Mouse (Mus musculus): Measurements from ENCODE around the gene Tmem37. TPM values are rescaled to one million over a fixed set of nuclear protein-coding genes. Genes with fewer than 3 reads are reported as not detected.

Gene Tmem37
- polyA plus RNA-seq, 1 experiment from 2014 or later: 94.7 TPM

DNA sequence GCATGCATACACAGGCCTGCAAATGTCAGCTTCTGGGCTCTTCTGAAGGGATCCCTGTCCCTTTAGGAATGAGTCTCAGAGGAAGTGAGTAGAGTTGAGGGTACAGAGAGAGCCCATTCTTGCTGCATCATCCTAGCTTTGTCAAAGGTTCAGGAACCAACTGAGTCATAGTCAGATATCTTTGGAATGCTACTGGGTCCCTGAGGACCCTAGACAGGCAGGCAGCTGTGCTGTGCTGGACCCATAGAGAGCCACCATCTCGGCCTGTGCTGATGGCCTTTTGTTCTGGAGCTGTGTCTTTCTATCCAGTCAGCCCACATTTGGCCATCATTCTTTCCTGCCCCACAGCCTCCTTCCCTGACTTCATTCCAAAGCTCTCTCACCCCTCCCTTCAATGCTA lies 39.1 kb downstream of the Tmem37 start:
- Histone ChIP-seq H3K27ac (ENCODE audit: low read length) (no peak overlapping the region), H3K4me2 (ENCODE audit: low read depth, low read length) (no peak overlapping the region), H3K27me3 (ENCODE audit: control insufficient read depth, insufficient read depth, low read depth, low read length) (no peaks in the 10 kb centered on the region), H3K4me3 (ENCODE audit: low read depth, low read length) (no peak overlapping the region), H3K36me3 (ENCODE audit: control insufficient read depth, insufficient read depth) (no peaks in the 10 kb centered on the region), H3K4me1 (ENCODE audit: control insufficient read depth, low read depth, low read length) (peaks cover 6% of the 10 kb centered on the region; the same call in 1 of the 2 replicates), H3K9me3 (replicated peaks; ENCODE audit: control insufficient read depth, low read length) (no peaks in the 10 kb centered on the region), H3K9ac (ENCODE audit: low read depth, low read length) (no peak overlapping the region)
- 52% methylated on average over 1 of the region's 1 CpGs for WGBS (ENCODE audit: insufficient replicate concordance)
- ATAC-seq (ENCODE audit: low read depth): no peak

DNA sequence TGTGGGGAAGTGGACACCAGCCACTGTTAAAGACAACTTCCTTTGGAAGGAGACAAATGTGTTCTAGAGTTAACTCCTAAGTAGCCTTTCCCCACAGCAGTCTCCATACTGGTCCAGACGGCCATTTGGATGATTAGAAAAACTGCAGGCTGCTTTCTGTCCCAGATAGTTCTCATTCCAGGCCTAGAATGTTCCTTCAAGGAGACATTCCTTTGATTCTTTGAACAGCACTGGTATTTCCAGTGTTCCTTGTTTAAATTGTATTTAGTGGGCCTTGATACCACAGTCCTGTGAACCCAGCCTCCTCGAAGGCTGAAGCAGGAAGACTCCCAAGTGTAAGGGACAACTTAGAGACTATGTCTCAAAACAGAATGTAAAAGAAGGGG lies 40.4 kb downstream of the Tmem37 start:
- Histone ChIP-seq H3K4me3 (ENCODE audit: low read depth, low read length) (no peak overlapping the region), H3K4me1 (ENCODE audit: control insufficient read depth, low read depth, low read length) (peaks cover 6% of the 10 kb centered on the region; the same call in 1 of the 2 replicates), H3K36me3 (ENCODE audit: control insufficient read depth, insufficient read depth) (no peaks in the 10 kb centered on the region), H3K9me3 (replicated peaks; ENCODE audit: control insufficient read depth, low read length) (no peaks in the 10 kb centered on the region), H3K27me3 (ENCODE audit: control insufficient read depth, insufficient read depth, low read depth, low read length) (no peaks in the 10 kb centered on the region), H3K27ac (ENCODE audit: low read length) (no peak overlapping the region), H3K4me2 (ENCODE audit: low read depth, low read length) (no peak overlapping the region), H3K9ac (ENCODE audit: low read depth, low read length) (no peak overlapping the region)
- WGBS (ENCODE audit: insufficient replicate concordance): 57% methylated on average over 2 of the region's 2 CpGs
- no peak for ATAC-seq (ENCODE audit: low read depth)

DNA sequence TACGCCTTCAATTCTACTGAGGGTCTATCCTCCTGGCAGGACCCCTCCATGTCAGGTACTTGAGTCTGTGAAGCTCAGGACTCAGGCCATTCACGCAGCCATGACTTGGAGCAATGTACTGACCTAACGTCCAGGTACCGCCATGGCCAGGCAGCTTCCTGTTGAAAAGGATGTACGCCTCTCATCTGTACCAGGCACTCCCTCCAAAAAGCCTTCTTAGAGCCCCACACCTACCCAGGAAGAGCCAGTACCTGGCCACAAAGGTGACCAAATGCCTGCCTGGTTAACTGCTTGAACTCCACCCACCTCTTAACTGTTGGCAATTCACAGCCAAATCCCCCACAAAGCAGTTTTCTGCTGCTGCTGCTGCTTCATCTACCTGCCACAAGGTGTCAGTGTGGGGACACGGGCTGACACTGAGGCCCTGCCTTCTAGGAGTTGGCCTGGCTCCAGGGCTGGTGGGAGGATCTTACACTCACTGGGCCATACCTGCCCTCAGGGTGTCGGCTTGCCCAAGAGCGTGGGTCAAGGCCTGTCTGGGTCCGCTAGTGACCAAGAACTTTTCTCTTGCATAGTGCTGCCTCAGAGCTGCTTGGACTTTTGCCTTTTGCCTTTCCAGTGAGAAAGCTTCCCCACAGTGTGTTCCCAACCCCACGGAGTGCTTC lies 40.9 kb downstream of the Tmem37 start:
- H3K27ac ChIP-seq (ENCODE audit: low read length): no peak overlapping the region
- peaks cover 6% of the 10 kb centered on the region; the same call in 1 of the 2 replicates for H3K4me1 ChIP-seq (ENCODE audit: control insufficient read depth, low read depth, low read length)
- no peaks in the 10 kb centered on the region for H3K36me3 ChIP-seq (ENCODE audit: control insufficient read depth, insufficient read depth)
- H3K27me3 ChIP-seq (ENCODE audit: control insufficient read depth, insufficient read depth, low read depth, low read length): no peaks in the 10 kb centered on the region
- no peak overlapping the region for H3K4me3 ChIP-seq (ENCODE audit: low read depth, low read length)
- ATAC-seq (ENCODE audit: low read depth): peak; percentile 80
- no peak overlapping the region for H3K9ac ChIP-seq (ENCODE audit: low read depth, low read length)
- H3K9me3 ChIP-seq (replicated peaks; ENCODE audit: control insufficient read depth, low read length): no peaks in the 10 kb centered on the region
- H3K4me2 ChIP-seq (ENCODE audit: low read depth, low read length): no peak overlapping the region
- 32% methylated on average over 10 of the region's 10 CpGs for WGBS (ENCODE audit: insufficient replicate concordance)

DNA sequence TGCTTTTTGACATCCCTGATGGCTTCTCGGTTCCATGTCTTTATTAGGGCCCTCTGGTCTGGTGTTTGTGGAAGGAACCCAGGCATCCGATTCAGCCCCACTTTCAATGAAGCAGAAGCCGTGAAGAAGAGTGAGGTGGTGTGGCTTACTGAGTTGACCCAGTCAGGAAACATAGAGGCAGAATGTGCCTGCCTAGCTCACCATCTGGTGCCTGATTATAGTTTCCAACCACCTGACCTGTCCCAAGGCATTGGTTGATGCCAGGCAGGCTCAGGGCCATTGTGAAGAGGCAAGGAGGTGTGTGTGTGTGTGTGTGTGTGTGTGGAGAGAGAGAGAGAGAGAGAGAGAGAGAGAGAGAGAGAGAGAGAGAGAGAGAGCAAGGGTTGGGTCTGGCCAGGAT lies 43.4 kb downstream of the Tmem37 start:
- Histone ChIP-seq H3K27me3 (ENCODE audit: control insufficient read depth, insufficient read depth, low read depth, low read length) (no peaks in the 10 kb centered on the region), H3K4me2 (ENCODE audit: low read depth, low read length) (no peak overlapping the region), H3K4me3 (ENCODE audit: low read depth, low read length) (no peak overlapping the region), H3K36me3 (ENCODE audit: control insufficient read depth, insufficient read depth) (no peaks in the 10 kb centered on the region), H3K9me3 (replicated peaks; ENCODE audit: control insufficient read depth, low read length) (no peaks in the 10 kb centered on the region), H3K4me1 (ENCODE audit: control insufficient read depth, low read depth, low read length) (peaks cover 6% of the 10 kb centered on the region; the same call in 1 of the 2 replicates), H3K27ac (ENCODE audit: low read length) (no peak overlapping the region), H3K9ac (ENCODE audit: low read depth, low read length) (no peak overlapping the region)
- ATAC-seq (ENCODE audit: low read depth): no peak
- WGBS (ENCODE audit: insufficient replicate concordance): 46% methylated on average over 3 of the region's 3 CpGs

DNA sequence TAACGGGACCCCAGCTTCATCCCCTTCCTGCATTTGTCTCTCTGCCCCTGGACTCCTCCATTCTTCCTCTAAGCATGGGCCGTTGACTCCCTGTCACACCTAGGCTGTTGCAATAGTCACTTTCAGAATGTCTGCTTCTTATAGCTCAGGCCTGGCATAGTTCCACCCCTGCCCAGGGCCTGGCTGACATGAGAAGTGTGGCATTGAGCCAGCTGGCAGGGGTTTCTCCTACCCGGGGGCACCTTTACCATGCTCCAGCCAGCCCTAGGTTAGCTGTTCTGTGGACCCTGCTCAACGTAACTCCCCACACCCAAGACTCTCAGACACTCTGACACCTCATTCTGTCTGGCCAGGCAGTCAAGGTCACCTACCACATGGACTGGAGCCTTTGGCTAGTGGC lies 46.2 kb downstream of the Tmem37 start:
- Histone ChIP-seq H3K4me2 (ENCODE audit: low read depth, low read length) (no peak overlapping the region), H3K4me3 (ENCODE audit: low read depth, low read length) (no peak overlapping the region), H3K27me3 (ENCODE audit: control insufficient read depth, insufficient read depth, low read depth, low read length) (no peaks in the 10 kb centered on the region), H3K36me3 (ENCODE audit: control insufficient read depth, insufficient read depth) (no peaks in the 10 kb centered on the region), H3K27ac (ENCODE audit: low read length) (no peak overlapping the region), H3K4me1 (ENCODE audit: control insufficient read depth, low read depth, low read length) (no peaks in the 10 kb centered on the region), H3K9ac (ENCODE audit: low read depth, low read length) (no peak overlapping the region), H3K9me3 (replicated peaks; ENCODE audit: control insufficient read depth, low read length) (no peaks in the 10 kb centered on the region)
- ATAC-seq (ENCODE audit: low read depth): no peak
- 48% methylated on average over 4 of the region's 4 CpGs for WGBS (ENCODE audit: insufficient replicate concordance)

DNA sequence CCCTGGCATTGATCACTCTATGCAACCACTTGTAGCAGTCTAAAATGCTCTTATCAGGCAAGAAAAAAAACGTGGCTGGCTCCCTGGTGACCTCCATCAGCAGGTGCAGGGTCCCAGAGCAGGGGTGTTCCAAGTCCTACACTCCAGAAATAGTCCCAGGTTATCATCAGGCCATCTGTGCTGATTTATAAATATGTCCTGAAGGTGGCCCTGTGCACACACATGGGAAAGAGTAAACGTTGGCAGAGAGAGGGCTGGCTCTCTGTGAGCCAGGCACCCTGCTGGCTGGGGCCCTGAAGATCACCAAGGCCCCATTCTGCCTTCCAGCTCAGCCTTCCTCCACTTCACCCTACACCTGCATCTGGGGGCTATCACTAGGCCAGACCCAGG lies 48.8 kb downstream of the Tmem37 start:
- peak; percentile 22; the same call in 1 of the 2 replicates for ATAC-seq (ENCODE audit: low read depth)
- Histone ChIP-seq H3K9ac (ENCODE audit: low read depth, low read length) (no peak overlapping the region), H3K4me1 (ENCODE audit: control insufficient read depth, low read depth, low read length) (no peaks in the 10 kb centered on the region), H3K27me3 (ENCODE audit: control insufficient read depth, insufficient read depth, low read depth, low read length) (no peaks in the 10 kb centered on the region), H3K4me3 (ENCODE audit: low read depth, low read length) (no peak overlapping the region), H3K36me3 (ENCODE audit: control insufficient read depth, insufficient read depth) (no peaks in the 10 kb centered on the region), H3K9me3 (replicated peaks; ENCODE audit: control insufficient read depth, low read length) (no peaks in the 10 kb centered on the region), H3K27ac (ENCODE audit: low read length) (no peak overlapping the region), H3K4me2 (ENCODE audit: low read depth, low read length) (no peak overlapping the region)
- WGBS (ENCODE audit: insufficient replicate concordance): 12% methylated on average over 2 of the region's 2 CpGs

DNA sequence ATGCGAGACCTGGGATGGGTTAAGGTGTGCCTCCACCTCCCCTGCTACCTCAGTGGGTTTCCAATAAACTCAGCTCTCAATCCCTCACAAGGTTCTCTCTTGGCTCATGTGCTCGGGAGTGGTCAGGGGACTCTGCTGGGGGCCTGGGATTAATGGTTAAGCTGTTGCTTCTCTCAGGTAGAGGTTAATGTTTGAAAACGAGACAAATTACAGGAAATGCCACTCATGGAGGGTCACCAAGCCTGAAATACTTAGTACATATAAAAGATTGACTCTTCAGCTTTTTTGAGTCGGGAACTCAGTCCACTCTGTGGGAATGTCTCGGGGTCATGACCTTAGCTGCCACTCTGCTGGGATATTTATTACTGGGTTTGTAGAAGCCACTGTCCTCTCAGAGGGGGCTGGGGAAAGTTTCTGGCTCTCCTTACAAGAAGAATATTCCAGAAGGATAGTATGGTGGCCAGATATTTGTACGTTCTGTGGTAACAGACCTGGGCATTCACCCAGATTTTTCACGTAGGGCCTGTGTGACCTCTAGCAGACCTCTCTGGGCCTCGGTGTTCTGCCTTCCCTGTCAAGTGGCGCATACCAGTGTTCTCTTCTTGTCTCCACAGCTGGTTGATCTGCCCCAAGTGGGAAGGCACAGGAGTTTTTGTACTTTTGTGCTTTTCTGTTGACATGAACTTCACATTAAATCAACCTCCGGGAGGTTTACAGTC lies 49.4 kb downstream of the Tmem37 start:
- H3K4me3 ChIP-seq (ENCODE audit: low read depth, low read length): no peak overlapping the region
- peak; percentile 44; the same call in 1 of the 2 replicates for ATAC-seq (ENCODE audit: low read depth)
- peak overlapping the region; percentile 36; the same call in 1 of the 2 replicates for H3K27ac ChIP-seq (ENCODE audit: low read length)
- 49% methylated on average over 10 of the region's 10 CpGs for WGBS (ENCODE audit: insufficient replicate concordance)
- no peaks in the 10 kb centered on the region for H3K4me1 ChIP-seq (ENCODE audit: control insufficient read depth, low read depth, low read length)
- no peak overlapping the region for H3K4me2 ChIP-seq (ENCODE audit: low read depth, low read length)
- no peak overlapping the region for H3K9ac ChIP-seq (ENCODE audit: low read depth, low read length)
- H3K27me3 ChIP-seq (ENCODE audit: control insufficient read depth, insufficient read depth, low read depth, low read length): no peaks in the 10 kb centered on the region
- no peaks in the 10 kb centered on the region for H3K9me3 ChIP-seq (replicated peaks; ENCODE audit: control insufficient read depth, low read length)
- H3K36me3 ChIP-seq (ENCODE audit: control insufficient read depth, insufficient read depth): no peaks in the 10 kb centered on the region

DNA sequence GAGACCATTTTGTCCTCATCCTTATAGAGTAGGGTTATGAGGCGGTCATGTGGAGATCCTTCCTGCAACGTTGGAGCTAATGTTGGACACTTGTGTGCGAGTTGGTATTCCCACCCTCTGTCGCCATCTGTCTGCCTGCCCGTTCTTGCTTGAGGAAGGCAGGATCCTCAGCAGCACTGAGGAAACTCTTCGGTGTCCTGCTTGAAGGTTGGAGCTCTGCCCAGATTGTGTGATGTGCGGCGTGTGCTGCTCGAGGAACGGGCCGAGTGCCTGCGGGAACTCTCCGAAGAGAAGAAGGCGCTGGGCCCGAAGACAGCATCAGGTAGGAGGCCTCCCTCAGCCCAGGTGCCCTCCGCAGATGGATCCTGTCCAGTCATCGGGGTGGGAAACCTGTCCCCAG lies 51.9 kb downstream of the Tmem37 start:
- no peak for ATAC-seq (ENCODE audit: low read depth)
- Histone ChIP-seq H3K9ac (ENCODE audit: low read depth, low read length) (no peak overlapping the region), H3K4me1 (ENCODE audit: control insufficient read depth, low read depth, low read length) (no peaks in the 10 kb centered on the region), H3K4me2 (ENCODE audit: low read depth, low read length) (no peak overlapping the region), H3K4me3 (ENCODE audit: low read depth, low read length) (no peak overlapping the region), H3K9me3 (replicated peaks; ENCODE audit: control insufficient read depth, low read length) (no peaks in the 10 kb centered on the region), H3K27ac (ENCODE audit: low read length) (no peak overlapping the region), H3K27me3 (ENCODE audit: control insufficient read depth, insufficient read depth, low read depth, low read length) (no peaks in the 10 kb centered on the region), H3K36me3 (ENCODE audit: control insufficient read depth, insufficient read depth) (no peaks in the 10 kb centered on the region)
- 75% methylated on average over 17 of the region's 17 CpGs for WGBS (ENCODE audit: insufficient replicate concordance)

DNA sequence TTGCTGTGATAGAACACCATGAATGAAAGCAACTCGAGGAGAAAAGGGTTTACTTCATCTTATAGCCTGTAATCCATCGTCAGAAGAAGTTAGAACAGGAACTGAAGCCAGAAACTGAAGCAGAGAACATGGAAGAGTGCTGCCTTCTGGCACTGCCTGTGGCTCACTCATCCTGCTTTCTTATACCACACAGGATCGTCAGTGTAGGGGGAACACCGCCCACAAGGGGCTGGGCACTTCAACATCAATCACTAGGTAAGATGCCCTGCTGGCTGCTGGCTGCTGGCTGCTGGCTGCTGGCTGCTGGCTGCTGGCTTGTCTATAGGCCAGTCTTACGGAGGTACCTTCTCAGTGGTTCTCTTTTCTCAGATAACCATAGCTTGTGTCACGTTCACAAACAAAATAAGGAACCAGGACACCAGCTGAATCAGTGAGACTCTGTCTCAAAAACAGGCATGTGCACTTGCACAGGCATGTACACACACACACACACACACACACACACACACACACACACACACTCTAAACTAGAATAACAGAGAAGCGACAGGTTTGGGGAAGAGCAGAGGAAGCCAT lies 53.5 kb downstream of the Tmem37 start:
- no peak for ATAC-seq (ENCODE audit: low read depth)
- Histone ChIP-seq H3K4me1 (ENCODE audit: control insufficient read depth, low read depth, low read length) (no peaks in the 10 kb centered on the region), H3K27me3 (ENCODE audit: control insufficient read depth, insufficient read depth, low read depth, low read length) (no peaks in the 10 kb centered on the region), H3K9me3 (replicated peaks; ENCODE audit: control insufficient read depth, low read length) (no peaks in the 10 kb centered on the region), H3K9ac (ENCODE audit: low read depth, low read length) (no peak overlapping the region), H3K36me3 (ENCODE audit: control insufficient read depth, insufficient read depth) (no peaks in the 10 kb centered on the region), H3K27ac (ENCODE audit: low read length) (no peak overlapping the region), H3K4me2 (ENCODE audit: low read depth, low read length) (no peak overlapping the region), H3K4me3 (ENCODE audit: low read depth, low read length) (no peak overlapping the region)
- 28% methylated on average over 7 of the region's 7 CpGs for WGBS (ENCODE audit: insufficient replicate concordance)
